Mouse (Mus musculus) cortical plate, adult 2 months (tissue): Measurements from ENCODE around the gene Xpo5.

Source experiments
- CTCF ChIP-seq: fragments of 200-500 bp; IDR thresholded peaks from 2 replicates; pipeline ENCODE4 v1.5.1; 2011; ENCODE audit warnings: mild to moderate bottlenecking, control low read depth, low read length; ENCODE audit not compliant: insufficient read depth; ENCODE audit errors: extremely low read depth
- POLR2A ChIP-seq: fragments of 200-500 bp; IDR thresholded peaks from 2 replicates; pipeline ENCODE4 v1.6.1; 2011; ENCODE audit warnings: mild to moderate bottlenecking, low read length, control low read depth; ENCODE audit not compliant: insufficient read depth; ENCODE audit errors: extremely low read depth

GRCm38 (mm10) chr17:46160686-46161085 is 41.9 kb upstream of the Xpo5 start, which contains the start of gene Gtpbp2:
- TF ChIP-seq CTCF (no peak), POLR2A (peak; percentile 95)
